Comparison of ENCODE assay signal across 9 mouse cellular contexts in the genomic region with DNA sequence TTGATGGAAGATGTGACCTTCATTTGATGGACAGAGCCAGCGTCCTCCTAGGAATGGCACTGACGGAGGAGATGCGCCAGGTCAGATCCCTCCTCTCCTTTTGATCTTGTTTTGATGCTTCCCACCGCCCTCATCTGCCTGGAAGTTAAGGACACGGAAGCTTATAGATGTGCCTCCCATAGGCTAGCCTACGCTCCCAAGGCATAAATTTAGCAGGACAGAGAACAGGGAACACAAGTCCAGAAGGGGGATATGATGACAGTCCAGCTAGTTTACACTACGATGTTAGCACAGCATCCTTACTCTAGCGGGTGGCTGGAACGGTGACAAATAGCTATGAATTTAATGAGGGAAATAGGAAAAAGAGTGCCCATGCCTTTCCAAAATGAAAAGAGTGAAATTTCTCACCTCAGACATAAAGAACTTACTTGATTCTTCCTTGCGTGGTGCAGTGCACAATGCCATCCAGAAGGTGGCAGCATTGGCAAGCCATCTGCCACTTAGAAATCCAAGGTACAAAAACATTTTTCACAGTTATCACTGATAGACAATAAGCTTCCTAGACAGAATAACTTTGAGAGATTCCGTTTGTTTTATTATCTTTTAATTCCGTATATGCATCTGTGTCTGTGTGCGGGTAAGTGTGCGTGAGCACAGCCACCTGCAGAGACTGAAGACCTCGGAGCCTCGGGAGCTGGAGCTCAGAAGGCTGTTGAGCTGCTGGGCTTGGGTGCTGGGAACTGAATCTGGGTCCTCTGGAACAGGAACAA. TPM values are rescaled to one million over a fixed set of nuclear protein-coding genes. Genes with fewer than 3 reads are reported as not detected.
DNase-seq lines count a peak whose midpoint lies in the region; ATAC-seq lines count a peak whose summit lies in the region.
"Had no signal": no experiment of that assay in that cellular context is flagged by ENCODE, and none has a peak within 500 bp of the region (broad histone marks: within the 10 kb centered on the region; RNA-seq: fewer than 3 reads in every experiment).

No protein-coding gene starts in this region.

- H3K36me3 ChIP-seq in heart, embryonic 11.5 days (ENCODE audit: control insufficient read depth, insufficient read depth, low read length) = no peaks in the 10 kb centered on the region

- peaks cover 9% of the 10 kb centered on the region for H3K4me1 ChIP-seq in heart, embryonic 11.5 days (ENCODE audit: control insufficient read depth, insufficient read depth, low read length)

- no peak overlapping the region for H3K4me2 ChIP-seq in heart, embryonic 11.5 days

- H3K9me3 ChIP-seq in heart, embryonic 11.5 days (replicated peaks; ENCODE audit: control insufficient read depth, low read length) = no peaks in the 10 kb centered on the region

- H3K9ac ChIP-seq in heart, embryonic 11.5 days (ENCODE audit: low read depth, low read length) = no peak overlapping the region

- 55% methylated on average over 16 of the region's 16 CpGs for WGBS in heart, embryonic 11.5 days (ENCODE audit: insufficient replicate concordance)

- no peak for ATAC-seq in heart, embryonic 11.5 days (replicated peaks; ENCODE audit: insufficient number of reproducible peaks, low FRiP score, low TSS enrichment)
- ATAC-seq in megakaryocyte progenitor cell, adult 5-6 weeks (replicated peaks; ENCODE audit: poor library complexity) = peak; percentile 87

- peak; percentile 42 to 71 for DNase-seq in heart, adult 18-20 months
- DNase-seq in NIH3T3 (ENCODE audit: low read depth) = peak; percentile 90
- peak; percentile 75 to 80 for DNase-seq in cerebellum, postnatal 10 days
- DNase-seq in gastrocnemius, postnatal 10 days = peak; percentile 54
- DNase-seq in layer of hippocampus, adult 9-10 months (ENCODE audit: low spot score) = peak; percentile 30
- peak; percentile 34 to 64 for DNase-seq in spleen, adult 18-20 months

- no peak overlapping the region for H3K4me3 ChIP-seq in heart, embryonic 11.5 days (ENCODE audit: low read depth, low read length)

- H3K27me3 ChIP-seq in heart, embryonic 11.5 days (ENCODE audit: control insufficient read depth, insufficient read depth, low read length) = no peaks in the 10 kb centered on the region

- H3K27ac ChIP-seq in heart, embryonic 11.5 days (ENCODE audit: low read depth, low read length) = no peak overlapping the region
- H3K27ac ChIP-seq: macrophage had no signal

RNA-seq across cellular contexts. Expression of a gene that starts 6.9 kb away (rescaled TPM):
- not detected for total RNA-seq in heart, adult 18-20 months (2021)
- not detected in 2 replicates for polyA plus RNA-seq in heart, embryonic 11.5 days (2014; fragmentation: Nextera tagmentation; extraction: Ambion mirVana)
- total RNA-seq in gastrocnemius, postnatal 10 days (2021) = not detected
- not detected in 2 replicates for total RNA-seq in megakaryocyte progenitor cell, adult 5-6 weeks (2015)
- total RNA-seq in megakaryocyte progenitor cell, adult 5-6 weeks (2017) = not detected in 2 replicates
- polyA plus RNA-seq: macrophage had no signal

Comparison
In these comparisons a context has a peak if more than half of its experiments do, and no peak if none do; other contexts are left out.
1. DNase-seq: peak in every context shown above with its lines; median percentile 90 in NIH3T3; 78 in cerebellum, postnatal 10 days; 56 in heart, adult 18-20 months; 54 in gastrocnemius, postnatal 10 days; 49 in spleen, adult 18-20 months; 30 in layer of hippocampus, adult 9-10 months.